Mouse (Mus musculus) bone marrow, adult 2 months (tissue): ENCODE measurements around the gene Rbms2.

Source experiments
- CTCF ChIP-seq: fragments of 200-500 bp; IDR thresholded peaks from 2 replicates; pipeline ENCODE4 v1.5.1; 2011; ENCODE audit warnings: low read length, control low read depth; ENCODE audit not compliant: control insufficient read depth, insufficient read depth
- POLR2A ChIP-seq: fragments of 200-500 bp; IDR thresholded peaks from 2 replicates; pipeline ENCODE4 v1.6.1; 2011; ENCODE audit warnings: low read depth, mild to moderate bottlenecking, control low read depth, low read length, borderline replicate concordance; ENCODE audit not compliant: control insufficient read depth

GRCm38 (mm10) chr10:128082477-128082808 lies 97.7 kb downstream of the Rbms2 start:
- TF ChIP-seq CTCF = no peak
- no peak for TF ChIP-seq POLR2A
